Mouse (Mus musculus) left cerebral cortex, postnatal 10 days (tissue): ENCODE measurements at regions not wholly inside any gene's neighbourhood (a gene's known extent, or its start where the extent isn't known, plus 50 kb on each side); places are given as distances from the start of the nearest gene placed in this dataset.

Experiments used
- DNase-seq, 2 experiments: peaks; one replicate each; pipeline ENCODE4 v3.0.0; 2021 to 2022; ENCODE audit warnings: low spot score in 2 of 2, mixed read lengths in 1 of 2; ENCODE audit errors: extremely low spot score in 1 of 2
- intact Hi-C: fragments of 180-260 bp; cut with DNase I; formaldehyde crosslinking; loops from one replicate; pipeline ENCODE4 v1.15.1; 2025

GRCm38 (mm10) chr10:98231705-98232235 is 505.2 kb upstream of the C030005K15Rik start:
- no peak for DNase-seq
- intact Hi-C loops = no loop called here

GRCm38 (mm10) chr10:98248311-98248710 is 521.8 kb upstream of the C030005K15Rik start:
- no peak for DNase-seq
- intact Hi-C loops = no loop called here

GRCm38 (mm10) chr10:98257980-98258707 is 531.6 kb upstream of the C030005K15Rik start:
- no peak for DNase-seq
- intact Hi-C loops = no loop called here

GRCm38 (mm10) chr10:98259283-98259682 is 532.7 kb upstream of the C030005K15Rik start:
- DNase-seq = no peak
- intact Hi-C loops = no loop called here

- intact Hi-C loops = no loop called here
- no peak for DNase-seq
These were observed 542.0 kb upstream of the C030005K15Rik start for GRCm38 (mm10) chr10:98268511-98268910.

- intact Hi-C loops = no loop called here
- DNase-seq = no peak
These were observed 565.1 kb upstream of the C030005K15Rik start for GRCm38 (mm10) chr10:98291617-98292016.

- no peak for DNase-seq
- intact Hi-C loops = no loop called here
These were observed 565.6 kb upstream of the C030005K15Rik start for GRCm38 (mm10) chr10:98292140-98292539.

GRCm38 (mm10) chr10:98305667-98306066 is 579.1 kb upstream of the C030005K15Rik start:
- intact Hi-C loops = no loop called here
- DNase-seq = no peak

- peak in 1 of 2 experiments; percentile 0 for DNase-seq
- intact Hi-C loops = no loop called here
These were observed 583.1 kb upstream of the C030005K15Rik start for GRCm38 (mm10) chr10:98309667-98310066.

- DNase-seq = no peak
- intact Hi-C loops = no loop called here
These were observed 584.8 kb upstream of the C030005K15Rik start for GRCm38 (mm10) chr10:98311403-98311802.

- no peak for DNase-seq
- intact Hi-C loops = no loop called here
These were observed 591.9 kb upstream of the C030005K15Rik start for GRCm38 (mm10) chr10:98318416-98318815.

- intact Hi-C loops = no loop called here
- DNase-seq = no peak
These were observed 590.4 kb upstream of the Atp2b1 start for GRCm38 (mm10) chr10:98323846-98324245.

- intact Hi-C loops = no loop called here
- DNase-seq = no peak
These were observed 589.6 kb upstream of the Atp2b1 start for GRCm38 (mm10) chr10:98324591-98324990.

- DNase-seq = no peak
- intact Hi-C loops = no loop called here
These were observed 588.5 kb upstream of the Atp2b1 start for GRCm38 (mm10) chr10:98325720-98326119.

- DNase-seq = no peak
- intact Hi-C loops = no loop called here
These were observed 581.5 kb upstream of the Atp2b1 start for GRCm38 (mm10) chr10:98332682-98333081.

- DNase-seq = no peak
- intact Hi-C loops = no loop called here
These were observed 580.7 kb upstream of the Atp2b1 start for GRCm38 (mm10) chr10:98333411-98334067.

GRCm38 (mm10) chr10:98343827-98344226 is 570.4 kb upstream of the Atp2b1 start:
- intact Hi-C loops = no loop called here
- no peak for DNase-seq

GRCm38 (mm10) chr10:98349466-98349865 is 564.7 kb upstream of the Atp2b1 start:
- DNase-seq = peak; percentile 25 to 40
- intact Hi-C loops = no loop called here

- DNase-seq = no peak
- intact Hi-C loops = no loop called here
These were observed 563.8 kb upstream of the Atp2b1 start for GRCm38 (mm10) chr10:98350318-98350926.

- intact Hi-C loops = no loop called here
- DNase-seq = no peak
These were observed 562.1 kb upstream of the Atp2b1 start for GRCm38 (mm10) chr10:98352061-98352460.
